Mouse (Mus musculus): ENCODE results near the gene Rcan3.

The Rcan3 gene

DNA sequence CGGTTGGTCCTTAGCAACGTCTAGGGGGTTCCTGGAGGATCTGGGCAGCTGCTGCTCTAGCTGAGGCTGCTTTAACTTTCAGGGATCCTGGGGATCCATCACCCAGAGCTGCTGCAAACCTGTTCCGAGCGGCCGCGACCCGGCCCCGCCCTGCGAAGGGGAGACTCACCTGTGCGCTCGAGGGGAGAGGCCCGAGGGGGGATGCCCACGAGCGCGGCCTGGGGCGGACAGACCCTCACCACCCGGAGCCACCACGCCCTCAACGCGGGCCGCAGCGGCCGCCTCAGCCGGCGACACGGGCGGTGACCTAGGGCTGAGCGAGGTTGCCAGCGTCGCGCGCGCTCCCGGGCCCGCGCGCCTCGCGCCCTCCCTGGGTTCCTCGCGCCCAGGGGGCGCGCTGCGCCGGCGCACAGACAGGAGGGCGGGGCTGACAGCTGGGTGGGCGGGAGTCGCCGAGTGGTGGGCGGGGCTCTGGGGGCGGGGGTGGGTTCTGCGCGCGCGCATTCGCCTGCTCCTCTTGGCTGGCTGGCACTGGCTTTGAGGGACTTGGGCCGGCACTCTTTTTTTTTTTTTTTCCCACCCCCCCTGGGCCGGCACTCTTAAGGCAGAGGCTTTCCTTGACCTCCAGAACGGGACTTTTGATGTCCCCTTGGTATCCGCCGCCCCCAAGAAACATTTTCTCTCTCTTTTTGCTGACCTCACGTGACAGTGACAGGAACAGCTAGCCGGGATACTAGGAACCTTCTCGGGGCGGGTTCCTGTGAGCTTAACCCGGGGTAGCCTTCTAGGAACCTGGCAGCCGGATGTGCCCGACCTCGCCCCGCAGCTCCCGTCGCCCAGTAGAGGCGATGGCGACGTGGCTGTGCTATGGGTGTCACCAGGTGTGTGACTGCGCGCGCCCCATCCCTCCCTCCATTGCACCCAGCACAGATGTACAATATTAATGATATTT is at the start of gene Rcan3:
Gene Rcan3 (minus strand): TSS at position 411 of the 952 bp plus-strand sequence.
- peak; percentile 44 to 62 for DNase-seq (ENCODE audit: low spot score in 2 of 2)

DNA sequence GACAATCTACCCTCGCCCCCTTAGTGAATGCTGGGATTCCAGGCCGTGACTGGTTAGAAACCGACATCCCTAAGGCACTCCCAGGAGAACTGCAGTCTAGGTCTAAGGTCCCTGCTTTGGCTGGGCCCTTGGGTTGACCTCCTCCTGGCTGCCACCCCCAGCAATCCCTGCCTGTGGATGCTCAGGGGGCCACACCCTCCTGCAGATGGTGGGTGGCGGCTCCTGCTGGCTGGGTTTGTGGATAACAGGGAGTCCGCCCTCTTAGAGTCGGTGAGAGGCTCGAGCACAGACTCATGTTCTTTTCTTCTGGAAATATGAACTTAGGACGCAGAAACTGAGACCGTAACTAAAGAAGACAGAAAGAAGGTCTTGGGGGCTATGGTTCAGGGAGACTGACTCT is 46.7 kb upstream of the Rcan3 start:
- DNase-seq (ENCODE audit: low spot score in 2 of 2) = no peak

DNA sequence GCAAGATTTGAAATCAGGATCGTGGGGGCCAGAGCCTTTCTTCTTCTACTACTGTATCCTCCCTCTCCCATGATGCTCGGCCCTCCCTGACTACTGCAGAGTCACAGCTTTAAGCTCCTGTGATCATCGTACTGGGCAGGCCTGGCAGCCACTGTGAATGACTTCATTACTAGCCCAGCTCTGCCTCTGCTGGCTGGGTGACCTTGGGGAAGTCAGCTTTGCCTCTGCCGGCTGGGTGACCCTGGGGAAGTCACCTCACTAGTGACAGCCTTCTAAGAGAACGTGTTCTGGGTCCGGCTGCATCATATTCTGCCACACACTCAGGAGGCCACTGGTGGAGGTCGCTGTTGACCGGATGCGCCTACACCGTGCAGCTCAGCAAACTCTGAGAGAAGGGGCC is 44.2 kb upstream of the Rcan3 start:
- DNase-seq (ENCODE audit: low spot score in 2 of 2) = no peak

DNA sequence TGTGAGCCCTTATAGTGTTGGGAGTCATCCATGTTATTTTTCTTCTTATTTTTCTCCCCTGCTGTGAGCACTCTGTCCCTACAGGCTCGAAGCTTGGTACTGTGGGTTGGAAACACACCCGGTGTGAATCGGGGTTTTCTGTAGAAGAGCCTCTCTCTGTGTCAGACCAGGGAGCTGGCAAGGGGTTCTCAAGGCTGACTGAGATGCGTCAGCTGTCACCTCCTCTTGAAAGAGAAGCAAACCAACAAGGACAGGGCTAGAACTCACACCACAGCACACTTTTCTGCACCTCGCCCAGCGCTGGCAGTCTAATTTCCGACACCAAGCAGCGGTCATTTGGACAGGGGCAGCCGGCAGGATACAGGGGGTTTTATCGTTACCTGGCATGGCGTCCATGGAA is 29.8 kb upstream of the Rcan3 start:
- DNase-seq (ENCODE audit: low spot score in 2 of 2) = no peak

DNA sequence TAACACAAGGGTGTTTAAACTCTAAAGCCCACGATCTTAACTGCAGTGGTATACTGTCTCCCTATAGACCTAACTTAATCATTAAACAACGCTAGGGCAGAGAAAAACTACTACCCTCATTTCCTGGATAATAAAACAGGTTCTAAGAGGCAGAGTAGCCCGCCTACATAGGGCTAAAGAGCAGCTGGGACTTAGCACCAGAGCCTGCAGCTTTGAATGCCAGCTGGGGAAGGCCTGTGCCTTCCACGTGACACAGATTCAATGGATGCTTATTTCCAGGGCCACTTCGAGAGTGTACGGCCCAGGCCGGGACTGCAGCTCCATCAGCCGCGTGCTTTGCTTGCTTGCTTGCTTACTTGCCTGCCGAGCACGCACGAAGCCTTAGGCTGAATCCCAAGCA is 19.9 kb upstream of the Rcan3 start:
- no peak for DNase-seq (ENCODE audit: low spot score in 2 of 2)

DNA sequence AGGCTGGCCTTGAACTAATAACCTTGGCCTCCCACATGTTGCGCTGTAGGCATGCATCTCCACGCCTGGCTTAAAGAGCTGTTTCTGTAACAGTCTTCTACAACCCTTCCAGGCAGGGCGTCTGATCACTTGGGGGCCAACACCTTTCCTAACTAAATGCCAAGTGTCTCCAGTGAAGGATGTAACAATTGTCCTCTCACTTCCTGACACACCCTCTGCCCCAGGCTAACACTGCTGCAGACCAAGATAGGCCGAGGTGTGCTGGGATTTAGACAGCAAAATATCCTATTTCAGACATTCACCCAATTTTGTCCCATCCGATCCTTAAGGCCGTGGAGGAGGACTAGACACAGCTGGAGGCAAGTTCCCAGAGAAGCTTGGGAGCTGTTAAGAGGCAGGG is 19.5 kb upstream of the Rcan3 start:
- DNase-seq (ENCODE audit: low spot score in 2 of 2) = no peak

DNA sequence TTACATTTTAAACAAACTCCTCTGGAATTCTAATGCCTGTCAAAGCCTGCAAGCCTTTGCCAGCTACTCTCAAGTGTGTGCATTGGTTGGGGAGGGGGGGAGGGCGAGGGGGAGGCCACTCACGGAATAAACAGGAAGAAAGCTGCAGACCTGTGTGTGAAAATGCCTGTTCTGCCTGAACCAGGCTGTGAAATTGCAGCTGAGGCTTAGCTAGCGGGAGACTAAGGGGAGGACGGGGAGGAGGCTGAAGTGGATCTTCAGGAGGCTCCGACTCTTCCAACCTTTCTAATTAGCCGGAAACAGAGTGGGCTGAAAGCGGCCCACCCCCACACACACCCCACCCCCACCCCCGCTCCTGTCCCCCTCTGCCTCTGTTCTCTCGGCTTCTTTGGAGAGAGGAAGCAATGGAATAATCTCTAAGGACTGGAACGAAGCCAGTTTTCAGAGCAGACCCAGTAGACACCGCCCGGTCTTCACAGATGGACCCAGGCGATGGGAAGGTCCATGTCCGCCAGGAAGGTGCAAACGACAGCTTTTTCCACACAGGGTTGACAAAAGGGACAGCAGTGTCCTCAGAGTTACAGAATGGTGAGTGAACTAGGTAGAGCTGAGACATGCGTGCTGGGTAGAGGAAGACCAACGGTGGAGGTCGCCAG is 17.8 kb upstream of the Rcan3 start:
- no peak for DNase-seq (ENCODE audit: low spot score in 2 of 2)

DNA sequence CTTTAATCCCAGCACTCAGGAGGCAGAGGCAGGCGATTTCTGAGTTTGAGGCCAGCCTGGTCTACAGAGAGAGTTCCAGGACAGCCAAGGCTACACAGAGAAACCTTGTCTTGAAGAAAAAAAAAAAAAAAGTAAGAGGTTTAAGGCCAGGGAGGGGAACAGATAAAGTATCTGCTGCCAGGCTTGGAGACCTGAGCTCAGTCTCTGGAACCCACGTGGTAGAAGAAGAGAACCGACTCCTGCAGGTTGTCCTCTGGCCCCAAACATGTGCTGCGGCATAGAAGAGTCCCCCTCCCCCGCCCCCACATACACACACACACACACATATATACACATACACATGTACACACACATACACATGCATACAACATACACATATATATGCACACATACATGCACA is 8.8 kb upstream of the Rcan3 start:
- DNase-seq (ENCODE audit: low spot score in 2 of 2) = no peak

DNA sequence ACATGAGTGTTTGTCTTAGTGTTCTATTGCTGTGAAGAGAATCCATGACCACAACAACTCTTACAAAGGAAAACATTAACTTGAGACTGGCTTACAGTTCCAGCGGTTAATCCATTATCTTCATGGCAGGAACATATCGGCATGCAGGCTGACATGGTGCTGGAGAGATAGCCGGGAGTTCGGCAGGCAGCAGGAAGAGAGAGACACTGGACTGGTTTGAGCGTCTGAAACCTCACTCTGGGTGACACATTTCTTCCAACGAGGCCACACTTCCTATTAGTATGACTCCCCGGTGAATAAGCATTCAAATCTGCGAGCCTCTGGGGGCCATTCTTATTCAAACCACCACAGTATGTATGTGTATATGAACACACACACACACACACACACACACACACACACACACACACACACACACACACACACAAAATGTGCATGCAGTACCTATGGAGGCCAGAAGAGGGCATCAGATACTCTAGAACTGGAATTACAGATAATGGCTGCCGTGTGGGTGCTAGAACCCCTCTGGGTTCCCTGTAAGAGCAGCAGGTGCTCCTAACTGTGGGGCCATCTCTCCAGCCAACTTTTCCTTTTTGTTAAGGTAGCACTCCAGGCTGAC is 6.4 kb upstream of the Rcan3 start:
- DNase-seq (ENCODE audit: low spot score in 2 of 2) = no peak

DNA sequence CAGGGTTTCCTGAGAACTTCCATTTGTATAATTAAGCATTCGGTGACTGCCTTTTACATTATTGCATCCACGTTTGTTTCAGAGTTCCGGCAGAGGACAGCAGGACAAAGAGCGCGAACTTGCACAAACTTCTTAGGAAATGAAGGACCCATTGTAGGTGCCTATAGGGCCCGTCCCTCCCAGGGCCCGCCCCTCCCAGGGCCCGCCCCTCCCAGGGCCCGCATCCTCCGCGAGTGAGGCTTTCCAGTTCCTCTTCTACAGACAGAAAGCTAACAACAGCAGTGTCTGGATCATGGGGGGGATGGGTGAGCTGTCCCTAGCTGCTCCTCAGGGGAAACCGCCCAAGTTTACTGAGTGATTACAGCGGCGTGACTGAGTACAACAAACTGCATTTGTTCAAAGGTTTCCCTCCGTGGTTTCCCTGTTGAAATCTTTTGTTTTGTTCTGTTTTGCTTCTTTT is 5.6 kb upstream of the Rcan3 start:
- DNase-seq (ENCODE audit: low spot score in 2 of 2) = peak in 1 of 2 experiments; percentile 21

DNA sequence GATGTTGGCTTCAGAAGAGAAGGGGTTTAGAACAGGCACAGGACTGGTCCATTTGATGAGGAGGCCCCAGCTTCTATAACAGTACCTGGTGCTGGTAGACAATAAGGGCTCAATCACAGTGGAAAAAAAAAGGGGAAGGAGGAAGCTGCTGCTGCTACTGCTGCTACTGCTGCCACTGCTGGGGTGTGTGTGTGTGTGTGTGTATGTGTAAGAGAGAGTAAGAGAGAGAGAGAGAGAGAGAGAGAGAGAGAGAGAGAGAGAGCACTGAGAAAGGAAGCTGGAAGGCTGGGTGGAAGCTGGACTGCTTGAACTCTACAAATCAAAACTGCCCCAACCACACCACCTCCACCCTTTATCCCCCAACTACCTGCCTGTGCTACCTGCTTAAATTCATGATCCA is 4.3 kb upstream of the Rcan3 start:
- DNase-seq (ENCODE audit: low spot score in 2 of 2) = no peak

DNA sequence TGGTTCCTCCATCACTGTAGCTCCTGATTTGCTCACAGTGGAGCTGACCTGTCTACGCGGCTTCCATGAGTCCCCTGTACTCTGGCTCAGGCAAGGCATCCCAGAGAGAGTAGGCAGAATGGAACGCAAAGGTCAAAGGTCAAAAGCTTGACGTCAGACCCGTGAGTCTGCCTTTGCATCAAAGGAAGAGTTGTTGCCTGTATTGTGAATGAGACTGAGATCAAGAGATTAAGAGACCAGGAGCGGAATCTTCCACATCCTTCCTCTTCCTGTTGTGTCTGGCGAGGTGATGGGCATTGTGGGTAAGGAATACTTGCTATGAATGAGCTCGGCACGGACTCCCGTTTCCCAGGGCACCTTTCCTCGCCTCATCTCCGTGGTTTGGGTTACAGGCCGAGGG is 2.6 kb upstream of the Rcan3 start:
- DNase-seq (ENCODE audit: low spot score in 2 of 2) = no peak

DNA sequence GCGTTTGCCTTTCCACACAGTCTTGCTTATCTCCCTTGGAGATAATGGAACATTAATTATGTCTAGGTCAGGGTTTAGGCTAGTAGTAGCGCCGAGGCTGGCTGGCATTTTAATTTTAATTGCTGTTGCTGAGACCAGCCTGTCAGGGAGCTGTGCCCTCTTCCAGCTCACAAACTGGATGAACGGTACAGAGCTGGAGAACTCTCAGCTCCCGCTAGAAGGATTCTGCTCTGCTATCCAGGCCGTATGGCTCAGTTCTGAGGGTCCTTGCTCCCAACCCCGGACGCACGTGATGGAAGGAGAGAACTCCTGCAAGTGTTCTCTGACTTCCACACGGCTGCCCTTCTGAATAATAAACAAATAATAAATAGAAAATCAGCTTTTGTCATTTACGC is 739 bp upstream of the Rcan3 start:
- no peak for DNase-seq (ENCODE audit: low spot score in 2 of 2)

DNA sequence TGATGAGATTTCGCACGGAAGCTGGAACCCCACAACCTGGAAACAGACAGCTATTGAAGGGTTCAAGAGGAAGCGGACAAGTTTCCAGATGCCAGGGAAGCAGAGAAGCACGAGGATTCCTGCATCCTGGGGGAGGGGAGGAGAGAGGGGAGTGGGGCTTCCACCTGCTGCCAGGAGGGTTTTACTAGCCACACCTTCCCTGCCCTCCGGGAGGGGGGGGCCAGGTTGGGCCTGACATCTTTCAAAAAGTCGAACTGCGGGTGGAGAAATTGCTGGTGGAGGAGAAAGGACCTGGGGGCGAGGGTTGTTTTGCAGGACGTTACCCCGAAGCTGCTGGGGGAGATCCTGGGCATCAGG is 589 bp downstream of the Rcan3 start:
- peak; percentile 22 to 23 for DNase-seq (ENCODE audit: low spot score in 2 of 2)

DNA sequence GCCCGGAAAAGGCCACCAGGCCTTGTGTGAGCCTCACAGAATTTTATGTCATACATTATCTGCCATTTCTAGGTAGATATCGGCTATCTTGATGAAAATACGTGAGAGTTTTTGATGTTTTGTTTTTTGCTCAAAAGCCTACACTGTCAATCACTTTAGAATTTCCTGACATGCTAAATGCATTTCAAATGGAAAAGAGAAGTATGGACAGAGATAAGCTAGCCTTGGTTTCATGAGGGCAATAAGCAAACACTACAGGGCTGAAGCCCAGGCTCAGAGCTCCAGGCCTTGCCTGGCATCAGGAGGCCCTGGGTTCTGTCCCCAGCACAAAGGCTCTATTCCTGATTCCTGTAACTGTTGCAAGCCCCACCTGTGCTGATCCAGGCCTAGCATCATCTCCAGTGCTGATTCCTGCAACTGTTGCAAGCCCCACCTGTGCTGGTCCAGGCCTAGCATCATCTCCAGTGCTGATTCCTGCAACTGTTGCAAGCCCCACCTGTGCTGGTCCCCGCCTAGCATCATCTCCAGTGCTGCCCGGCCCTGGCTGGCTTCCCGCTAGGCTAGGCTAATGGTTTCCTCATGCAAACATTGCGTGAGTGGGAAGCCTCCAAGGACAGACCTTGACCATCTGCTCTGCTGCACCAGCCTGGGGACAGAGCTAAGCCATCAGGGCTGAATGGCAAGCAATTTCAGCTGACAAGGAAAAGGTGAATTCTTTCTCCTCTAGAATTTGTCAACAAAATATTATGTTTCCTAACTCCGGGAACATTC is 3.5 kb downstream of the Rcan3 start:
- no peak for DNase-seq (ENCODE audit: low spot score in 2 of 2)

DNA sequence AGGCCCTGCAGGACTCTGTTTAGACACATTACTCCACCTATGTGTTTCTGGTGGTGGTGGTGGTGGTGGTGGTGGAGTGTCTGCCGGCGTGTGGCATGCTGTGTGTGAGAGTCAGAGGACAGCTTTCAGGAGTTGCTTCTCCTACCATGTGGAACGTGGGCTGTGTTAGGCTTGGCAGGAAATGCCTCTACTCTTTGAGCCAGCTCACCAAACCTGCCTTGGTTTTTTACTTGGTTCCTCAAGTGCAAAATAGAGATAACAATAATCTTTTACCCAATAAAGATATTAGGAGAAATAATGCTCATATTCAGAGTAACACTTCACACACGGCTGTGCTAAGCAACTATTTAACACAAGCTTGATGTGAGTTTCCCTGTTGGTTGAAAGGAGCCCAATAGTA is 4.3 kb downstream of the Rcan3 start:
- no peak for DNase-seq (ENCODE audit: low spot score in 2 of 2)

DNA sequence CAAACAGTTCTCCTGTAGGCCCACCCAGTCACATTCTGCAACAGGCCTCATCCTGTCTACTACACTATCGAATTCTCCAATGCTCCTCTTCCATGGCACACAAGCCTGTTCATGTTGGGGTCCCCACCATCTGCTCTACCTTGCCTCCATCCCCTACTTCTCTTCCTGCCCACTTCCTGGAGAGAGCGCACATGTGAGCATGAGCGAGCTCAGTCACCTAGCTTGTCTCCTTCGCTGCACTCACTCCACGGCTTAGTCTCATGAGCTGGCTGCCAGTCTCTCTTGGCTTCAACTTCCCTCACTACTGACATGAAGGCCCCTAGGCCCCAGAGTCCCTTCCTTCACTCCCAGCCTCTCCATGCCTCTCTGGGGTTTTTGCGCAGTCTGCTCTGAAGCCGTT is 7.1 kb downstream of the Rcan3 start:
- no peak for DNase-seq (ENCODE audit: low spot score in 2 of 2)

DNA sequence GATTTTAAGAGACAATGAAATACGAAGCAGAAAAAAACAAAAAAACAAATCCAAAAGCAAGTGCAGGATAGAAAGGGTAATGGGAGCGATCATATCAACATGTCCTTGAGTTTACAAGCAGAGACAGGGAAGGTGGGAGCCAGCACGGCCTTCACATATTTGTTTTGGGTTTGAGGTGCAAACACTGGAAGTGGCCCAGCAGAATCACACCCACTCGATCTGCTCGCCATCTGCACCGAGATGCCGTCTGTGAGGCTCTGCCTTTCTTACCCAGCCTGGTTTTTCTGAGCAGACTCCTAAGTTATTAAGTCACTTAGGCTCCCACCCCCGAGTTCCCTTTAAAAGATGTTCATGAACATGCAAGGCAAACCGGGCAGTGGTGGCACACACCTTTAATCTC is 8.0 kb downstream of the Rcan3 start:
- DNase-seq (ENCODE audit: low spot score in 2 of 2) = peak; percentile 47 to 52

DNA sequence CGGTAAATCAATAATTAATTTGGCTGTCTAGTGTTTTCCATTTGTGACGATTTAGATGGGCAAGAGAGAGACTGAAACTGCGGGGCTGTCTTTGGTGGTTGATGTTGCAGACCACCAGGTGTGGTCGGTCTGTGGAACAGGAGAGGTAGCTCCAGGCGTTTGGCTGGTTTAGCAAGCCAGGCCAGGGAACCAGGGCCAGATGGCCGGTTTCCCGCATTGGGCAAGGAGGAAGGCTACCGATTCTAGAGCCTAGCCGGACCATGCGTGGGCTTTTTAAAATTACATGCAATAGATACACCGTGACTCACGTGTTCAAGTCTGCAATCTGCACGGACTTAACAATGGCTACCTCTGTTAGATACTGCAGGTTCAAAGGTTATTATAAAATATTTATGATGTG is 12.7 kb downstream of the Rcan3 start:
- no peak for DNase-seq (ENCODE audit: low spot score in 2 of 2)

DNA sequence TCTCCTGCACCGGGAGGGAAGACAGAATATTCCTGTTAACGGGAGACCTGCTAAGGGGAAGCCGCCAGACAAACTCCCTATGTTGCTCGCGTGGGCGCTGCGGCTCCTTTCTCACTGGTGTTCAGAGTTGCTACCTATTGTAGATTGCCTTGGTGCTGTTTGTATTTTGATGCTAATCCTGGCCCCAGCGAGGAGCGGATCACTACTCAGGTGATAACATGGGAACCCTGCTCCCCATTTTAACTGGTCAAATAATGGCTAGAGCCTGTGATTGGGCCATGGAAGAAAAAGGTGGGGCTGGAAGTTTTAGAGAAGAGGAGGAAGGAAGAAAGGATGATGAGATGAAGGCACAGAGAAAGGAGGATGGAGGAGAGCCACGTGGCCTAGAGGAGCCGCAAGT is 13.2 kb downstream of the Rcan3 start:
- no peak for DNase-seq (ENCODE audit: low spot score in 2 of 2)

DNA sequence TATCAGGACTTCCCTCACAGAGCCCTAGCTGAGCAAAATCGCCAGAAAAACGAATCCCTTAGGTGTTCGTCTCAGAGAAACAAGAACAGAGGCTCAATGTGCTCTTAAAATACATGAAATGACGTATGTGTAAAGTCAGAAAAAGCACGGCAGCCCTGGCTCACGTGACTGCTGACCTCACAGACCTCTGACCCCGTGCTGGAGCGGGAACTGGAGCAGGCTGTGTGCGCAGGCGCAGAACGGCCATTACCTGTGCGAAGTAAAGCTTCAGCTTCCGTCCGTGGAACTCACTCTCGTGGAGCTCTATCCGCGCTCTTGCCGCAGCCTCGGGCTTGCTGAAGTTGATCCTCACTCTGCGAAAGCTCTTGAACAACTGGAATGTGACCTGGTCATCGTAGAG is 13.7 kb downstream of the Rcan3 start:
- DNase-seq (ENCODE audit: low spot score in 2 of 2) = no peak

DNA sequence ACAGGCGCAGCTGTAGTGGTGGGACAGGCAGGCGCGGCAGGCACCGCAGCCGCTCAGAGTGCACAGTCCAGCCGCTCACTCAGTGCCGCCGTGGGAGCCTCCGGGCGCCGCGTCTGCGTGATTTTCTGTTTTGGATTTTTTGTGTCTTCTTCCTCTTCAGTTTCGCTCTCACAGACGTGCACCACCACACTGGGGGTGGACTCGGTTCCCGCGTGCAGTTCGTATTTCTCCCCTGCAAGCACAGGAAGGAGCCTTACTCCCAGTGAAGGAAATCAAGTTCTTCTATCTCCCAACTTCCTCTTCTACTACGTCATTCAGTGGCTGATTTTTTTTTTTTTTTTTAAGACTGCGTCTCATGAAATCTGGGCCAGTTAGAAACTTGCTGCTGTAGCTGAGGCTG is 17.3 kb downstream of the Rcan3 start:
- no peak for DNase-seq (ENCODE audit: low spot score in 2 of 2)

Measured in frontal cortex, postnatal 10 days (tissue).